Mouse (Mus musculus): ENCODE results near the gene Plscr1. TPM values are rescaled to one million over a fixed set of nuclear protein-coding genes. Genes with fewer than 3 reads are reported as not detected.

Plscr1 gene
- total RNA-seq, 1 experiment = 22.2 TPM

GRCm38 (mm10) chr9:92270927-92271326 is 21.4 kb downstream of the Plscr1 start:
- DNase-seq (ENCODE audit: low read depth, low spot score) = no peak
- in situ Hi-C loops (cut with MboI; ENCODE audit: low sequenced_read_pairs in 2 of 2, unreplicated experiment in 2 of 2) = no loop called here
- Histone ChIP-seq H3K27ac (ENCODE audit: insufficient read depth, low read depth, low read length, poor library complexity, severe bottlenecking) (no peak overlapping the region), H3K9ac (ENCODE audit: insufficient read depth, low read depth, low read length, poor library complexity, severe bottlenecking) (no peak overlapping the region), H3K9me3 (ENCODE audit: control insufficient read depth, insufficient read depth, low read depth, low read length) (no peaks in the 10 kb centered on the region), H3K36me3 (ENCODE audit: control insufficient read depth, insufficient read depth, low read length, poor library complexity, severe bottlenecking) (peaks cover 10% of the 10 kb centered on the region), H3K4me1 (ENCODE audit: control insufficient read depth in 2 of 2, insufficient read depth in 2 of 2, low read length in 2 of 2, poor library complexity in 1 of 2) (0 out of 4 replicates have a peak, but pooled peaks cover 2% of the 10 kb centered on the region in 2 experiments), H3K4me3 (ENCODE audit: insufficient read depth in 1 of 2, low read depth in 1 of 2, low read length in 2 of 2, poor library complexity in 1 of 2, severe bottlenecking in 1 of 2) (no peak overlapping the region)
- no peak for TF ChIP-seq ZNF384 (IDR thresholded peaks at IDR 0.05; ENCODE audit: low read depth, low read length)
- TF ChIP-seq ZC3H11A (IDR thresholded peaks at IDR 0.05; ENCODE audit: borderline replicate concordance, low read depth, low read length) = no peak
- TF ChIP-seq HCFC1 (IDR thresholded peaks at IDR 0.05; ENCODE audit: borderline replicate concordance, insufficient read depth, low read length) = no peak
- no peak for TF ChIP-seq CHD2 (IDR thresholded peaks at IDR 0.05; ENCODE audit: low read depth, low read length)
- no peak for TF ChIP-seq MAFK (IDR thresholded peaks at IDR 0.05; ENCODE audit: insufficient read depth, low read depth, low read length)

GRCm38 (mm10) chr9:92272650-92273049 is 23.1 kb downstream of the Plscr1 start:
- no peak overlapping the region for H3K27ac ChIP-seq (ENCODE audit: insufficient read depth, low read depth, low read length, poor library complexity, severe bottlenecking)
- 0 out of 4 replicates have a peak, but pooled peaks cover 2% of the 10 kb centered on the region in 2 experiments for H3K4me1 ChIP-seq (ENCODE audit: control insufficient read depth in 2 of 2, insufficient read depth in 2 of 2, low read length in 2 of 2, poor library complexity in 1 of 2)
- peaks cover 7% of the 10 kb centered on the region for H3K36me3 ChIP-seq (ENCODE audit: control insufficient read depth, insufficient read depth, low read length, poor library complexity, severe bottlenecking)
- H3K4me3 ChIP-seq (ENCODE audit: insufficient read depth in 1 of 2, low read depth in 1 of 2, low read length in 2 of 2, poor library complexity in 1 of 2, severe bottlenecking in 1 of 2) = no peak overlapping the region
- TF ChIP-seq HCFC1 (IDR thresholded peaks at IDR 0.05; ENCODE audit: borderline replicate concordance, insufficient read depth, low read length) (no peak), CHD2 (IDR thresholded peaks at IDR 0.05; ENCODE audit: low read depth, low read length) (no peak), ZNF384 (IDR thresholded peaks at IDR 0.05; ENCODE audit: low read depth, low read length) (no peak), MAFK (IDR thresholded peaks at IDR 0.05; ENCODE audit: insufficient read depth, low read depth, low read length) (no peak), ZC3H11A (IDR thresholded peaks at IDR 0.05; ENCODE audit: borderline replicate concordance, low read depth, low read length) (no peak)
- in situ Hi-C loops (cut with MboI; ENCODE audit: low sequenced_read_pairs in 2 of 2, unreplicated experiment in 2 of 2) = no loop called here
- no peaks in the 10 kb centered on the region for H3K9me3 ChIP-seq (ENCODE audit: control insufficient read depth, insufficient read depth, low read depth, low read length)
- no peak overlapping the region for H3K9ac ChIP-seq (ENCODE audit: insufficient read depth, low read depth, low read length, poor library complexity, severe bottlenecking)
- no peak for DNase-seq (ENCODE audit: low read depth, low spot score)

GRCm38 (mm10) chr9:92273271-92273670 is 23.7 kb downstream of the Plscr1 start:
- Histone ChIP-seq H3K9ac (ENCODE audit: insufficient read depth, low read depth, low read length, poor library complexity, severe bottlenecking) (no peak overlapping the region), H3K36me3 (ENCODE audit: control insufficient read depth, insufficient read depth, low read length, poor library complexity, severe bottlenecking) (peaks cover 7% of the 10 kb centered on the region), H3K9me3 (ENCODE audit: control insufficient read depth, insufficient read depth, low read depth, low read length) (no peaks in the 10 kb centered on the region), H3K4me3 (ENCODE audit: insufficient read depth in 1 of 2, low read depth in 1 of 2, low read length in 2 of 2, poor library complexity in 1 of 2, severe bottlenecking in 1 of 2) (no peak overlapping the region), H3K27ac (ENCODE audit: insufficient read depth, low read depth, low read length, poor library complexity, severe bottlenecking) (no peak overlapping the region), H3K4me1 (ENCODE audit: control insufficient read depth in 2 of 2, insufficient read depth in 2 of 2, low read length in 2 of 2, poor library complexity in 1 of 2) (0 out of 4 replicates have a peak, but pooled peaks cover 2% of the 10 kb centered on the region in 2 experiments)
- in situ Hi-C loops (cut with MboI; ENCODE audit: low sequenced_read_pairs in 2 of 2, unreplicated experiment in 2 of 2) = no loop called here
- TF ChIP-seq HCFC1 (IDR thresholded peaks at IDR 0.05; ENCODE audit: borderline replicate concordance, insufficient read depth, low read length) (no peak), CHD2 (IDR thresholded peaks at IDR 0.05; ENCODE audit: low read depth, low read length) (no peak), ZC3H11A (IDR thresholded peaks at IDR 0.05; ENCODE audit: borderline replicate concordance, low read depth, low read length) (no peak), ZNF384 (IDR thresholded peaks at IDR 0.05; ENCODE audit: low read depth, low read length) (no peak), MAFK (IDR thresholded peaks at IDR 0.05; ENCODE audit: insufficient read depth, low read depth, low read length) (no peak)
- no peak for DNase-seq (ENCODE audit: low read depth, low spot score)

- Histone ChIP-seq H3K9me3 (ENCODE audit: control insufficient read depth, insufficient read depth, low read depth, low read length) (no peaks in the 10 kb centered on the region), H3K4me3 (ENCODE audit: insufficient read depth in 1 of 2, low read depth in 1 of 2, low read length in 2 of 2, poor library complexity in 1 of 2, severe bottlenecking in 1 of 2) (no peak overlapping the region), H3K36me3 (ENCODE audit: control insufficient read depth, insufficient read depth, low read length, poor library complexity, severe bottlenecking) (peaks cover 3% of the 10 kb centered on the region), H3K4me1 (ENCODE audit: control insufficient read depth in 2 of 2, insufficient read depth in 2 of 2, low read length in 2 of 2, poor library complexity in 1 of 2) (0 out of 4 replicates have a peak, but pooled peaks cover 2% of the 10 kb centered on the region in 2 experiments), H3K9ac (ENCODE audit: insufficient read depth, low read depth, low read length, poor library complexity, severe bottlenecking) (no peak overlapping the region), H3K27ac (ENCODE audit: insufficient read depth, low read depth, low read length, poor library complexity, severe bottlenecking) (no peak overlapping the region)
- TF ChIP-seq MAFK (IDR thresholded peaks at IDR 0.05; ENCODE audit: insufficient read depth, low read depth, low read length) (no peak), ZC3H11A (IDR thresholded peaks at IDR 0.05; ENCODE audit: borderline replicate concordance, low read depth, low read length) (no peak), HCFC1 (IDR thresholded peaks at IDR 0.05; ENCODE audit: borderline replicate concordance, insufficient read depth, low read length) (no peak), CHD2 (IDR thresholded peaks at IDR 0.05; ENCODE audit: low read depth, low read length) (no peak), ZNF384 (IDR thresholded peaks at IDR 0.05; ENCODE audit: low read depth, low read length) (no peak)
- in situ Hi-C loops (cut with MboI; ENCODE audit: low sequenced_read_pairs in 2 of 2, unreplicated experiment in 2 of 2) = no loop called here
- DNase-seq (ENCODE audit: low read depth, low spot score) = no peak
Measured at GRCm38 (mm10) chr9:92273956-92274762, 24.6 kb downstream of the Plscr1 start.
